Mouse (Mus musculus) midbrain, embryonic 16.5 days (tissue): ENCODE measurements around the gene Dnajc17. TPM values are rescaled to one million over a fixed set of nuclear protein-coding genes. Genes with fewer than 3 reads are reported as not detected.

Experiments used
- ATAC-seq: fragments of 200-750 bp; cut with Nextera tagmentation; 2 replicates; pipeline ENCODE4 v1.8.0; 2017; ENCODE audit warnings: moderate TSS enrichment
- H3K27ac ChIP-seq: fragments of 300-500 bp; sonication (generic); 2 replicates; pipeline ENCODE4 v1.5.1; 2014; ENCODE audit warnings: mild to moderate bottlenecking, low read length, mixed read lengths
- H3K27me3 ChIP-seq: fragments of 300-500 bp; sonication (generic); 2 replicates; pipeline ENCODE4 v1.6.1; 2014; ENCODE audit warnings: low read depth, low read length, mixed read lengths; ENCODE audit not compliant: control insufficient read depth, insufficient read depth
- H3K36me3 ChIP-seq: fragments of 300-500 bp; sonication (generic); 2 replicates; pipeline ENCODE4 v1.6.1; 2014; ENCODE audit warnings: mild to moderate bottlenecking, low read length, moderate library complexity, mixed read lengths; ENCODE audit not compliant: control insufficient read depth, insufficient read depth
- H3K4me1 ChIP-seq: fragments of 300-500 bp; sonication (generic); 2 replicates; pipeline ENCODE4 v1.6.1; 2014; ENCODE audit warnings: mild to moderate bottlenecking, low read length, mixed read lengths; ENCODE audit not compliant: control insufficient read depth, insufficient read depth
- H3K4me2 ChIP-seq: fragments of 300-500 bp; sonication (generic); 2 replicates; pipeline ENCODE4 v1.6.1; 2014; ENCODE audit warnings: mild to moderate bottlenecking, low read length, mixed read lengths
- H3K4me3 ChIP-seq: fragments of 300-500 bp; sonication (generic); 2 replicates; pipeline ENCODE4 v1.5.1; 2014; ENCODE audit warnings: low read depth, mild to moderate bottlenecking, low read length, moderate library complexity, mixed read lengths
- H3K9ac ChIP-seq: fragments of 300-500 bp; sonication (generic); 2 replicates; pipeline ENCODE4 v1.6.1; 2014; ENCODE audit warnings: low read depth, low read length, mixed read lengths
- H3K9me3 ChIP-seq: fragments of 300-500 bp; sonication (generic); replicated peaks from 2 replicates; pipeline ENCODE4 v1.6.1; 2014; ENCODE audit warnings: mild to moderate bottlenecking, low read length, mixed read lengths; ENCODE audit not compliant: control insufficient read depth, poor library complexity, severe bottlenecking
- WGBS: fragments of 180-500 bp; shearing (Covaris S2); extraction: QIAGEN DNeasy Blood & Tissue Kit; methylation state at CpG from one replicate; pipeline ENCODE4 v1.1.7; 2014; 5-methylcytosine and 5-hydroxymethylcytosine counted together
- polyA plus RNA-seq: library from polyadenylated mRNA; unstranded; fragments of >200 nt; fragmentation: Nextera tagmentation; extraction: Ambion mirVana; gene quantifications from 2 replicates; pipeline ENCODE4 v1.2.1, GENCODE M21; 2015

Gene Dnajc17
- polyA plus RNA-seq, 1 experiment from 2014 or later: 25.9 TPM

- WGBS: 74% methylated on average over 7 of the region's 7 CpGs
- ATAC-seq: no peak
- Histone ChIP-seq H3K27ac (no peak overlapping the region), H3K4me2 (no peak overlapping the region), H3K4me1 (peaks cover 11% of the 10 kb centered on the region), H3K9ac (no peak overlapping the region), H3K4me3 (no peak overlapping the region), H3K27me3 (peaks cover 2% of the 10 kb centered on the region; the same call in 1 of the 2 replicates), H3K36me3 (peaks cover 2% of the 10 kb centered on the region), H3K9me3 (no peaks in the 10 kb centered on the region)
These were observed 36.1 kb downstream of the Dnajc17 start for GRCm38 (mm10) chr2:119172446-119172845.

GRCm38 (mm10) chr2:119171574-119171973 lies 37.0 kb downstream of the Dnajc17 start:
- peaks cover 16% of the 10 kb centered on the region for H3K4me1 ChIP-seq
- WGBS: 80% methylated on average over 8 of the region's 8 CpGs
- H3K9me3 ChIP-seq: no peaks in the 10 kb centered on the region
- H3K27ac ChIP-seq: no peak overlapping the region
- no peak overlapping the region for H3K4me2 ChIP-seq
- H3K4me3 ChIP-seq: no peak overlapping the region
- peaks cover 5% of the 10 kb centered on the region; the same call in 1 of the 2 replicates for H3K27me3 ChIP-seq
- no peak overlapping the region for H3K9ac ChIP-seq
- ATAC-seq: no peak
- H3K36me3 ChIP-seq: no peaks in the 10 kb centered on the region

DNA sequence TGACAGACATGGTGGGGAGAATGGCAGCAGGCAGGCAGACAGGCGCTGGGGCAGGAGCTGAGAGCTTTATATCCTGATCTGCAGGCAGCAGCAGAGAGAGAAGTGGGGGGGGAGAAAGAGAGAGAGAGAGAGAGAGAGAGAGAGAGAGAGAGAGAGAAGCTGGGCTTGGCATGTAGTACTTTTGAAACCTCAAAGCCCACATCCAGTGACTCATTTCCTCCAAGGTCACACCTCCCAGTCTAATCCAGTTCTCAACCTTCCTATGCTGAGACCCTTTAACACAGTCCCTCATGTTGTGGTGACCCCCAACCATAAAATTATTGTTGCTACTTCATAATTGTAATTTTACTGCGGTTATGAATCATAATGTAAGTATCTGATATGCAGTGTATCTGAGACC lies 38.3 kb downstream of the Dnajc17 start:
- no peak for ATAC-seq
- no peaks in the 10 kb centered on the region for H3K9me3 ChIP-seq
- H3K9ac ChIP-seq: no peak overlapping the region
- 83% methylated on average over 2 of the region's 2 CpGs for WGBS
- H3K4me3 ChIP-seq: no peak overlapping the region
- H3K27ac ChIP-seq: no peak overlapping the region
- peaks cover 13% of the 10 kb centered on the region for H3K27me3 ChIP-seq
- peaks cover 16% of the 10 kb centered on the region for H3K4me1 ChIP-seq
- no peak overlapping the region for H3K4me2 ChIP-seq
- no peaks in the 10 kb centered on the region for H3K36me3 ChIP-seq

GRCm38 (mm10) chr2:119167866-119168256 lies 40.7 kb downstream of the Dnajc17 start:
- H3K27me3 ChIP-seq: peaks cover 17% of the 10 kb centered on the region
- WGBS: 3% methylated on average over 24 of the region's 26 CpGs

DNA sequence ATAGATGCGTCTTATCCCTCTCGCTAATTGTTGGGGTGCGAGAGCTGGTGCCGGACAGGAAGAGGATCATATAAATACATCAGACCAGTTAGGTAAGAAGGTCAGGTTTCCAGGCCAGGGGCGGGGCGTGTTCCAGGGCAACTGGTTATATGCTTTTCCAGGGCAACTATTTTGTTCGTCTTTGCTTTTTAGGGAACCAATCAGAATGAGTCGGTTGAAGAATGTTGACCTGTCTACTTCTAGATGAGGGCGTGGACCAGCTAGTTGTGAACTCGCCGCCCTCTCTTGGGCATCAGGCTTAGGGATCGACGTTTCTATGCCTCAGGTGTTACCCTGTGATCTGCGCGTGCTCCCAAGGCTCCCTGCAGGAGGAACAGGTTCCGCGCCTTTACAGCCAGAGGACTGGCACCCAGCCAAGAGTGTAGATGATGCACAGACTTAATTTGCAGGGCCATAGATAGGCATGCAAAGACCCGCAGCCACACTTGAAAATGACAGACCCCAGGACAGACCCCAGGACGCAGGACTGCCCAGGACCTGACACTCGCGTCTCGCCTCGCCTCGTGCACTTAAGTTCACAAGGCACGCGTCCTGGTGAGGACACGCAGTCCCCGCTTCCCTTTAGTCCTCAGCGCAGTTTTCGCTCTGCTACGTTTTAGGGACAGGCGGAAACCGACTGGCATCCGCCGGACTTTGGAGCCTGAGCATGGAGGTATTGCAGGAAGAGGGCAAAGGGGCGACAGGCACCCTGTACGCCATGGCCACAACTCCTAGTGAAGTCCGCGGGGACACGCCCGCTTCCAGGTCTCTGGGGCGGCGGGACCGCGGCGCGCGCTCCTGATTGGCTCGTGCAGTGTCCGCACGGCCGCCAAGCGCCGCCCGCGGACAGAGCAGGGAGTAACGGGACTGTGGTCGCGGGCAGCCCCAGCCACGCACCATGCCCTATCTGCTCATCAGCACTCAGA lies 41.4 kb downstream of the Dnajc17 start, which contains the start of gene Gchfr:
Gene Gchfr, plus strand, starts transcription at position 873 of the 965 bp plus-strand sequence.
- Histone ChIP-seq H3K4me1 (peaks cover 8% of the 10 kb centered on the region; the same call in 1 of the 2 replicates), H3K36me3 (no peaks in the 10 kb centered on the region), H3K27me3 (peaks cover 17% of the 10 kb centered on the region), H3K9ac (peak within 1 kb of the TSS; percentile 68), H3K4me2 (peak within 1 kb of the TSS; percentile 100), H3K27ac (no peak within 1 kb of the TSS), H3K4me3 (peak within 1 kb of the TSS; percentile 58), H3K9me3 (no peaks in the 10 kb centered on the region)
- peak; percentile 78 for ATAC-seq
- under 1% methylated on average over 60 of the region's 60 CpGs for WGBS

More at GRCm38 (mm10) chr2:119167866-119168256, 40.7 kb downstream of the Dnajc17 start:
- Histone ChIP-seq H3K9me3 (no peaks in the 10 kb centered on the region), H3K4me2 (peak overlapping the region; percentile 100), H3K36me3 (no peaks in the 10 kb centered on the region), H3K4me3 (peak overlapping the region; percentile 58), H3K9ac (peak overlapping the region; percentile 68), H3K4me1 (peaks cover 10% of the 10 kb centered on the region), H3K27ac (no peak overlapping the region)
- ATAC-seq: peak; percentile 41

DNA sequence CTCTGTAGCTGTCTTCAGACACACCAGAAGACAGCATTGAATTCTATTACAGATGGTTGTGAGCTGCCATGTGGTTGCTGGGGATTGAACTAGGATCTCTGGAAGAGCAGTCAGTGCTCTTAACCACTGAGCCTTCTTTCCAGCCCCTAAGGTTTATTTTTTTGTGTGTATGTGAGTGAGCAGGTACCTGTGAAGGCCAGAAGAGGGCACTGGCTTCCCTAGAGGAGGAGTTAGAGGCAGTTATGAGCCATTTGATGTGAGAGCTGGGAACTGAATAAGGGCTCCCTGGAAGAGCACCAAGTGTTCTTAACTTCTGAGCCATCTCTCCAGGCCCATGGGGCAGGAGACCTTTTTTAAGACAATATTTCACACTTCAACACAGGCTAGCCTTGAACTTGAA lies 43.2 kb downstream of the Dnajc17 start:
- H3K9me3 ChIP-seq: no peaks in the 10 kb centered on the region
- no peaks in the 10 kb centered on the region for H3K36me3 ChIP-seq
- H3K9ac ChIP-seq: no peak overlapping the region
- ATAC-seq: no peak
- no peak overlapping the region for H3K4me3 ChIP-seq
- H3K4me2 ChIP-seq: no peak overlapping the region
- peaks cover 17% of the 10 kb centered on the region for H3K27me3 ChIP-seq
- no peak overlapping the region for H3K27ac ChIP-seq
- H3K4me1 ChIP-seq: peaks cover 8% of the 10 kb centered on the region; the same call in 1 of the 2 replicates

GRCm38 (mm10) chr2:119163999-119164398 lies 44.6 kb downstream of the Dnajc17 start:
- no peak for ATAC-seq
- H3K27me3 ChIP-seq: peaks cover 17% of the 10 kb centered on the region
- H3K4me3 ChIP-seq: no peak overlapping the region
- no peaks in the 10 kb centered on the region for H3K9me3 ChIP-seq
- H3K9ac ChIP-seq: no peak overlapping the region
- no peak overlapping the region for H3K4me2 ChIP-seq
- H3K27ac ChIP-seq: no peak overlapping the region
- 91% methylated on average over 4 of the region's 4 CpGs for WGBS
- H3K36me3 ChIP-seq: no peaks in the 10 kb centered on the region
- H3K4me1 ChIP-seq: peaks cover 8% of the 10 kb centered on the region; the same call in 1 of the 2 replicates

DNA sequence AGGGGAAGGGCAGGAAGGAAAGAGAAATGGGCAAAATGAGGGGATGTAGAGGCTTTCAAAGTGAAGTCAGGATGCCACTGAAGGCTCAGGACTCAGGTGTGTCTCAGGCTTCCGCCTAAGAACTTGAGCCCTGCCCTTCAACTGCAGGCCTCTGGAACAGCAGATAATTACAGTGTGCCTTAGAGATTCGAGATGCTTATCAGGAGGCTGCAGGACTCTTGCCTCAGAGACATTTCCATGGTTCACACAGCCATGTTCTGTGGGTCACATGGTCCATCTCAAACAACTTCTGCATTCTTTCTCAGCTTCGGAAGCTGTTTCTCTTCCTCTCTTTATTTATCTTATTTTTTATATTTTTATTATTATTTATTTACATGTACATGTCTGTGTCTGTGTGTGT lies 45.5 kb downstream of the Dnajc17 start:
- H3K9me3 ChIP-seq: no peaks in the 10 kb centered on the region
- WGBS: 71% methylated on average over 3 of the region's 3 CpGs
- no peaks in the 10 kb centered on the region for H3K36me3 ChIP-seq
- ATAC-seq: no peak
- no peak overlapping the region for H3K4me3 ChIP-seq
- peaks cover 17% of the 10 kb centered on the region for H3K27me3 ChIP-seq
- H3K4me1 ChIP-seq: peaks cover 8% of the 10 kb centered on the region; the same call in 1 of the 2 replicates
- no peak overlapping the region for H3K9ac ChIP-seq
- no peak overlapping the region for H3K4me2 ChIP-seq
- no peak overlapping the region for H3K27ac ChIP-seq

DNA sequence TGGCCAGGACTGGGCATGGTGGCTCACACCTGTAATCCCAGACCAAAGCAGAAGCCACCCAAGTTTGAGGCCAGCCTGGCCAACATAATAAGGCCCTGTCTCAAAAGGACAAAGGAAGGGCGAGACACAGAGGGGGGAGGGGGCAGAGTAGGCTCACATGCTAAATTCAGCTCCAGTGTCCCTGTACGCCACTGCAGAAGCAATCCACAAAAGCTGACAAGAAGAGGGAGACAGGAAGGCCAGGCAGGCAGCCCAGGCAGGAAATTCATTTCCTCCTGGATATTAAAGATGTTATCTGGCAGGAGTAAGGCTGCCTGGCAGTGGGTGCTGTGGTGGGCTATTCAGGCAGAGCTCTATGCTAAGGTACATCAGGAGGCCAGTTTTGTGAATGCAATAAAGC lies 47.3 kb downstream of the Dnajc17 start:
- Histone ChIP-seq H3K36me3 (no peaks in the 10 kb centered on the region), H3K4me1 (peaks cover 4% of the 10 kb centered on the region), H3K27me3 (peaks cover 12% of the 10 kb centered on the region), H3K9me3 (no peaks in the 10 kb centered on the region), H3K4me2 (no peak overlapping the region), H3K9ac (no peak overlapping the region), H3K4me3 (no peak overlapping the region), H3K27ac (no peak overlapping the region)
- WGBS: 31% methylated on average over 2 of the region's 2 CpGs
- ATAC-seq: no peak
